Mouse (Mus musculus) kidney, postnatal 4 days (tissue): ENCODE data around the gene Plch2.

Experiments used
- DNase-seq, 2 experiments: peaks; one replicate each; pipeline ENCODE4 v3.0.0; 2021; ENCODE audit warnings: mixed read lengths in 2 of 2

Gene Plch2

DNA sequence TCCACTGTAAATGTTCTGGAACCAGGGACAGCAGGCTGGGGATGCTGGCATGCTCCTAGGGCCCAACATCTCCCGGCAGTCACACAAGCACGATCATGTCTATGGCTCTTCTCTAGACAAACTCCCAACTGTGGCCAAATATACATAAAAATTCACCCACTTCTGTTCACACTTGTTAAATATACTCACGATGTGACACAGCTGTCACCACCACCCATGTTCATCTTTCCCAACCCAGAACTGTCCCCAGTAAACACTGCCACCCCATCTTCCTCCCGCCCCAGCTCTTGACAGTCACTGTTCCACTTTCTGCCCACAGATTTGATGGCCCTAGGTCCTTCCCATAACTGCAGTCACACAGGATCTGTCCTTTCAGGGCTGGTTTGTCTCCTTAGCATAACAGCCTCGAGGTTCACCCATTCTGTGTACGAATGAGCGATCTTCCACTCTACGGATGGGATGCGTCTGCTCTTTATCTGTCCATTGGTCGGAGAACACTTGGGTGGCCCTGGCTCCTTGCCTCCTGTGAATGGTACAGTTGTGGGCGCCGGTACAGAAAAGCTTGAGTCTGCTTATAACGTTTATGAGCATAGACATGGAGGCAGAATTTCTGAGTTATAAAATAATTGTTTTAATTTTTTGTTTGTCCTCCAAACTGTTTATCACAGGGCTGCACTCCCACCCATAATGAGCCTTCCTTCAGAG lies 99.1 kb downstream of the Plch2 start:
- DNase-seq, result no peak

DNA sequence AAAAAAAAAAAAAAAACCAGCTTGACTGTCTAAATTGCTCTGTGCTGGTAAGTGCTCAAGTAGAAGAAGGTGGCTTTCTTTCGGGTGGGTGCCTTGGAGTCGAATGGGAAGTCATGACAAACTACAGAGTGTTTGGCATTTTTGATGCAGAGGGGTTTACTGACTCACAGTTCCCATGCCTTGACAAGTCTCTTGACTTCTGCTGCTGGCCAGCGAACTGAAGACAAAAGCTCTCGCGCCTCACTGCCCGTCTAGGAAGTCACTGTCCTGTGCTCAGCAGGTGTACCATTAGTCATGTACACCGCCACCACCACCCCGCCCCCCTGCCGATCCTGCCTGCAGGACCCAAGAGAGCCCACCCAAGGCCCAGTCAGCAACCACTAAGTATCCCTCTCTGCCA lies 100.0 kb downstream of the Plch2 start:
- no peak for DNase-seq

DNA sequence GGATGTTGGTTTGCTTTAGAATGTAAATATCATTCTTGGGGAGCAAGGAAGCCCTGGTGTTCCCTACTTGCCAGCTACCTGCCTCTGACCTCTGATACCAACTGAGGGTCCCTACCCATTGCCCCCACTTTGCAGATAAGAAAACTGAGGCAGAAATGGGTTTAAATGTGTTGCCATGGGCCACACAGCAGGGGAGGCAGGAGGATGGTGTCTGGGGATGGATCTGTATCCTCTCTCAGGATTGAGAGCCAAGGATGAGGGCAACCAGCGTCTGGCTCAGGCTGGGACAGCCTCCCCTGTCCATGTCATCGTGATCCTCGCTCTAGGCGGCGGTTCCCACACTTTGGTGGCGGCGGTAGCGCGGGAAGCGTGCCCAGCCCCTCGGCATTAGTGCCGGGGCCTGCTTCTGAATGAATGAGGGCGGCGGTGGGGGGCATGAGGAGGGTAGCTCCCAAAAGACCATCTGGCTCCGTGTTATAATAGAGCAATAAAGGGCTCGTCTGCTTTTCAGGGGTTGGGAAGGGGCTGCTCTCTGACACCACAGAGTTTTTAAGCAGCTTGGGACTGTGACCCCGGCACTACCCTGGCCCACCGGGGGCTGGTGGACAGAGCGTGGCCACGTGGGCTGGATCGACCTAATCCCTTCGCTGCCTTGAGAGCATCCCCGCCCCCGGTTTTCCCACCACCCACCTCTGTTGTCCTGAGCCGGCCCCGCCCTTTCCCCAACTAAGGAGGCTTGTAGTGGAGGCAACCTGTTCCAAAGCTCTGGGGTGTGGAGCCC lies 103.9 kb downstream of the Plch2 start:
- DNase-seq, result no peak

DNA sequence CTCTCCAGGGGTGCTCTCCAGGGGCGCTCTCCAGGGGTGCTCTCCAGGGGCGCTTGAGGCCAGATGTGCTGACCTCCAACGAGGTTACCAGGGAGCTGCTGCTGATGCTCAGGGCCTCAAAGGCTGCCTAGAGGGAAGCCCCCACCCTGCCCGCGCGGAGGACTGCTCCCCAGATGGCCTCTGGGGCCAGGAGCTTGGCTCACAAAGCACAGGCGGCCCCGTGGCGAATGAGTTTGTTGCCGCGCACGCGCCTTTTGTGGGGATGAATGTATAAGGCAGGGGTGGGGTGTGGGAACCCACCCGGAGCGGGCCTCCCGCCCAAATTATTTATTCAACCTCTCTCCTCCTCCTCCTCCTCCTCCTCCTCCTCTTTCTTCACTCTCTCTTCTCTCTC lies 107.0 kb downstream of the Plch2 start:
- DNase-seq, result no peak

DNA sequence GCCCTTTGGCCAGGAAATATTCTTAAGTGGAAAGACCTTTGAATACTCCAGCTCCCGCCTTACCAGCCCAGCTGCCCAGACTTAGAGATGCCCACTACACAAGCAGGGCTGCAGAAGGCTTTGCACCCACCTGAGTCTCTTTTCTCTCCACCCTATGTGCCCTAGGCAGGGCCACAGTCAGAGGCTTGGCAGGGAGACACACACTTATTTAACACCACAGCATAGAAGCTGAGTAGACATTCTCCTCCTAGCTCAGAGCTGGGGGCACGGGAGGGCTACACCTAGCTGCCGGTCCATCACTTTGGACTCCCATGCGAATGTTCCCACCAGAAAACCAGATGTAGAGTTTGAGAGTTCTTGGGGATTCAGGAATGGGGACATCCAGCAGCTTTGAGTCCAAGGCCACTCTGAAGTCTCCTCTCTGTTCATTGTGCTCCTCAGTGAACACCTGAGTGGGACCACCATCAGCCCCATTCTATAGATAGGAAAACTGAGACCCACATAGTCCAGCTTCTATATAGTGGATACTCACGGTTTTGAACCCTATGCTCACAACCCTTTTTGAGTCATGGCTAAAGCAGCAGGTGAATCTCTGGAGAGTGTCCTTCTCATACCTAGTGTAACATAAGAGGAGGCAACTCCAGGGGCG lies 107.5 kb downstream of the Plch2 start:
- no peak for DNase-seq

DNA sequence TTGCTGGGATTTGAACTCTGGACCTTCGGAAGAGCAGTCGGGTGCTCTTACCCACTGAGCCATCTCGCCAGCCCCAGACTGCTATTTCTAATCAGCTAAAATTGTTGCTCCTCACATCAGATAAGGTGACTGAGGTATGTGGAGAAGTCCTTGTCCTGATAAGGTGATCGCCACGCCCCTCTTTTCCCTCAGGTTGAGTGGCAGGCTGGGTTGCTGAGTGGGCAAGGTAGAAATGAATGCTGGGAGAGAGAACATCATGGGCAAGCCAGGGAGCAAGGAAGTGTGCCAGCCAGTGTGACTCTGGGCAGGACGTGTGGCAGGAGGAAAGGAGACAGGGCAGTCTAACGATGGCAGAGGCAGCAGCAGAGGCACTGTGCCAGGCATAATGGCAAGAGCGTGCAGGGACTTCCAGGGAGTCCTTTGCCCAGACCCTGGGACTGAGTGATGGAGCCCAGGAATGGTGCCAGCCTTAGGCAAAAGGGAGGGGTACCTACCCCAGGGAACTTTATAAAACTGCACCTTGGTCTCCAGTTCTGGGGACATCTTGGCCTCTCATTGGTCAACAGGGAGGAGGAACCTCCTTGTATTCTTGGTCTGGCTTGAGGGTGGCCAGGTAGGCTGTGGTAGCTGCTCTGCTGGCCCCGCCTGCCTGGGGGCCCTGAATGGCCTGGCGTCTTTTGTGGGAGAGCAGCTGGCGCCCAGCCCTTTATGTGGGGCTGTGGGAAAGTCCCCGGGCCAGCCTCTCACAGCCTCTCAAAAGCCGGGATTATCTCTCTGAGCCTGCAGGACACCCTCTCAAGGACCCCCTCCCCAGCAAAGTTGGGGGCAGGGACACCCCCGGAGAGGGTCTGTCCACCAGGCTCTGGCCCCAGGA lies 108.3 kb downstream of the Plch2 start:
- no peak for DNase-seq

DNA sequence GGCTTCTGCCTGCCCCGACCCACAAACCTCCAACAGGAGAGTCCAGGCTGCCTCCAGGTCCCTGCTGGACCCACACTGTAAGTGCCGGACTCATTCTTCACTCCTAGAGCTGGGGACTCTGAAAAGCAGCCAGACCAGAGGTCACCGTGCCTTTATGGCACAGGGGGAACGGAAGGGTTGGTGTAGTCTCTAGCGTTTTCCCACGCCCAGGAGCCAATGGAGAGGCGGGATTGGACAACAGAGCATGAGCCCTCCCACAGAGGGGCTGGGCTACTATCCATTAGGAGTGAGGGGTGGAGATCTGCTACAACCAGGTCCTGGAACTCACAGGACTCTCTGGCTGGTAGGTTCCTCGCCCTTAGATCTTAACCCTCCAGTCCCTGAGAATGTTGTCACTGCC lies 110.3 kb downstream of the Plch2 start:
- peak; percentile 81 to 88 for DNase-seq

DNA sequence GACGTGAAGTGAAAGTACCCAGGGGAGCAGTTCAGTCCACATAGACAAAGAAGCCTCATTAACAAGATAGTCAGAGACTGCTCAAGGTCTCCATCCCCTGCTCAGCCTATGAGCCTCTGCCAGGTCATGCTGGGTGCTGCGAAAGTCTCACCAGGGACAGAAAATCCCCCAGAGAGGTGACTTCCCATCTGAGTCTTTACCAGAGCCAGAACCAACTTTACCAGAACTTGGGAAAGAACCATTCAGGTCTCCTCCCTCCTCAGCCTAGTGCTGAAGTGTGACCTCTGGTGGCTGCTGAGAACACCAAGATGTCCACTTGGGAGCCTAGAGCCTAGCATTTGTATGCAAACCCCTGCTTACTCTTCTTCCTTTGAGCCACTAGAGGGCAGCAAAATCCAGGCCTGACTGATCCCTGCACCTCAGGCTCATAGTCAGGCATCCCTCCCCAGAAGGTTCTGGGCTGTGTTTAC lies 112.4 kb downstream of the Plch2 start:
- DNase-seq, result peak; percentile 73 to 84

DNA sequence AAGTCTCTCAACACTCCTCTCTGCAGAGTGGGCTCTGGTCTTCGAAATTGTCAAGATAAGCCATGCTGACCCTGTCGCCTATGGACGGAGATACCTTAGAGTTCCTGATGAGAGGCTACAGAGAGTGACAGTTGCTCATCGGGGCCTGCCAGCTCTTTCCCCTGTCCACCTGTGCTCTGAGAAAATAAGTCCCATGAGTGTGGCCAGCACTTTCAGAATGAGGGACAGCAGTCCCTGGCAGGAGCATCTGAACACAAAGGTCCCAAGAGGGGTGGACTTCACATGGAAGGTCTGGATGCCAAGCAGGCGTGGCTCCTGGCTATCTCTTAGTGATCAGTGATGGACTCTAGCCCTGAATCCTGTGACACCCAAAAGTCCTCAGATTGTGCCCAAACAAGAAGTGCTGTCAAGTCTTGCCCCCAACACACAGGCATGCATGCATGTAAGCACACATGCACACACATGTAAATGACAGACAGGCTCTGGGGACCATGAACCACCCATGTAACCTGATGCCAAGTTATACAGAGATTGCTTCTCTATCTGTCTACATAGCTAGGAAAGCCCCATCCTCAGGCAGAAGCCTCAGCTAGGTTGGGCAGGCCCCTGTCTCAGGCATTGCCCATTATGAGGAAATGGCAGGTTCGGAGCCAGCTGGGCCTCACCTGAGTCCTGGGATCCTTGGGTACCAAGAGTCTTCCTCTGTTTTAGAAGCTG lies 113.1 kb downstream of the Plch2 start:
- no peak for DNase-seq

DNA sequence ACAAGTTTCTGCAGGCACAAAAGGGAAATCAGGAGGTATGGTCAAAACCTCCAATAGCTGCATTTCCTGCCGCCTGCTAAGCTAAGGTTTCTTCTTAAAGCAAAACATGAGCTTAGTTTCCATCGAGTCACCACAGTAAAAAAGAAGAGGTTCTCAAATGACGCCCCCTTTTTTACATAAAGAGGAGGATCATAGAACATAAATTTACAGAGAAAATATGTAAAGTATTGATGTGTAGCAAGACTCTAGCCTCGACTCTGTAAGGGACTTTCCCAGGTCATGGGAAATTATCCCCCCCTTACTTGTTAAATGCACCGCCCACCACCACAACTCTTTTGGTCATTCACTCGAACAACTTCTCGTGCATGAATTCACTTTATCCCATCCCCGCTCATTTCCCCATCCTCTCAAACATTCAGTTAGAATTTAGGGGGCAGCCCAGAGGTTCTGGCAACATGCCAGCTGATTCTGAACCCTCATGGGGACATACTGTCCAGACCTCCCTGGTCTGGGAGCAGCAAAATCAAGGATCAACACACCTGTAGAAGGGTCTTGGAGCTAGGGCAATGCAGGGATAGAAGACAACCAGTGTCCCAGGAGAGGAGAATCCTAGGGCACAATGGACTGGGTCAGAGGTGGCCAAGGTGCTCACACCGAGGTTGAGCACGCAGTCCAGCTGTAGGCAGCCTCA lies 113.8 kb downstream of the Plch2 start:
- no peak for DNase-seq

DNA sequence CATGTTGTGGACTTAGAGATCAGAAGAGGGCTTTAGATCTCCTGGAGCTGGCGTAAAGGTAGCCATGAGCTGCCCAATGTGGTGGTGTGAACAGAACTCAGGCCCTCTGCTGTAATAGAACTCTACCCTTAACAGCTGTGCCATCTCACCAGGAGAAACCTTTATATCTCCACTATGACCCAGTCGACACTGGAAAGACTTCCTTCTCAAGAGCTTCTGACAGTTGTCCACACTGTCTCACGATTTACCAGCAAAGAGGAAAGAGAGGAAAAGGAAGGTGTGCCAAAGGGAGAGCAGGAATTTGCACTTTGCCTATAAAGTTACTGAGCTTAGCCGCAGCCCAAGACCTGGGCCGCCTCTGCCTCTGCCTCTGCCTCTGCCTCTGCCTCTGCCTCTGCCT lies 114.8 kb downstream of the Plch2 start:
- DNase-seq, result no peak

DNA sequence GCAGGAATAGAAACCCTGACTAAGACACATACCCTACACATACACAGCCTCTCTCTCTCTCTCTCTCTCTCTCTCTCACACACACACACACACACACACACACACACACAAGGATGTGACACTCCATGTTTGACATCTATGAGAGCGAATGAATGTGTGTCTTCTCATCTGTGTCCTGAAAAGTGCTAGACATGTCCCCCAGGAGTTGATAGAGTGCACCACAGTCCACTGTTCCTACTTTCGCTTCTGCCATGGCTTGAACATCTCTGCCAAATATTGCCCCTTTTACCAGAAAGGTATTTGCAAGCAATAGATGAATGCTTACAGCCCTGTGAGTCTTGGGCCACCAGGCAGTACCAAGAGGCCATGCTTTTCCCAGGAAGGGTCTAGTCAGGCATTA lies 116.4 kb downstream of the Plch2 start:
- DNase-seq, result no peak

DNA sequence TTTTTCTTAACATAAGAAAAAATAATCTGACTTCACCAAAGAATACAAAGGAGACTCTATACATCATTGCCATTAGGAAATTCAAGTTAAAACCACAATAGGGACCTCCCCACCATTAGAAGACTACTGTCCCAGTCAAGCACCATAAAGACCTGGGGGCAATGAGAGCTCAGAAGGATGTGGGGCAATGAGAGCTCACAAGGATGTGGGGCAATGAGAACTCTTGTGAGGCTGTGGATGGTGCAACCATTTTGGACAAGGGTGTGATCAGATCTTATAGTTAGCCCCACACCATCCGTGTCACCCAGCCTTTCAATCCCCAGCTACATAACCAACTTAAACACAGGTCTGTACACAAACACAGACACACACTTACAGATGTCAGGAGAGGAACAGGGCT lies 118.8 kb downstream of the Plch2 start:
- no peak for DNase-seq

DNA sequence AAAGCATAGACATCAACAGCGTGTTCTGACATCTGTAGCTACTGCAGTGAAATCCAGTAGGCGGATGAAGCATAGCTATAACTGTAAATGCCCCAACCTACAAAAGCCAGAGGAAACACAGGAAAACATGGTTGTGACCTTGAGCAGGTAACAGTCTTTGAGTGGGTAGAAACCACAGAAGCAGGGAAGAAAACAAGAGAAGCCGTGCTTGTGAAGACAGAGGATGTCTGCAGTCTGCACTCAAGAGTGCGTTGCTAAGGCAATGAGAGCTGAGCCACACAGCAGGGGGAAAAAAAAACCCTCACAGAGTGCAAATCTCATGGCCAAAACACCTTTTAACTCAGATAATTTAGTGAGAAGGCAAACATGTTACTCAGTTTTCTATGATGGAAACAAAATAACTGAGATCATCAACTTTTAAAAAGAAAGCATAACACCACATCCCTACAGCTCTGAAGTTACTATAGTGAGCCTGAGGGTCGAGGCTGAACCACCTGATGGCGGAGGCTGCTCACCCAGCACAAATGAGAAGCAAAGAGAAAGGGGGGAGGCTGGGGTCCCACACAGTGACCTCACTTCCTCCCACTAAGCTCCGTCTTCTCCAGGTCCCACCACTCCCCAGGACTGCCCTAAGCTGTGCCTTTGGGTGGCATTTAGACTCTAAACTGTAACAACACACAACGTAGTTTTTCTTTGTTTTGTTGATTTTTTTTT lies 119.9 kb downstream of the Plch2 start:
- DNase-seq, result no peak

DNA sequence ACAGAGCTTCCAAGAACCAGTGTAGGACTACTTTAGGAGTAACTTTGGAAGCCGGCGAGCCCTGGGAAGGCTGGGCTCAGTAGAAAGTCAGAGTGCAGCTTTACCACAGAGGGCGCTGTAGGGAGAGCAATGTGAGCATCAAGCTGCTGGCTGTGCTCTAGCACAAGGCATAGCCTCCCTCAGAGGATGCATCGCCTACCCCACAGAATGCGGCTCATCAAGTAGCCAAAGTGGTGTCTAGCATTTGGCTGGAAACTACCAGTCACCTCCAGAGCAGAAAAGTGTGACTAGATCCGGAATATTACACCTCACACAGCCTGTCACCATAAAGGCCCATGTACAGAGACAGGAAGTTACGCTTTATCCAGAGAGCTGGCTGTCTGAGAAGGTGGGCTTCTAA lies 120.8 kb downstream of the Plch2 start:
- DNase-seq, result no peak

DNA sequence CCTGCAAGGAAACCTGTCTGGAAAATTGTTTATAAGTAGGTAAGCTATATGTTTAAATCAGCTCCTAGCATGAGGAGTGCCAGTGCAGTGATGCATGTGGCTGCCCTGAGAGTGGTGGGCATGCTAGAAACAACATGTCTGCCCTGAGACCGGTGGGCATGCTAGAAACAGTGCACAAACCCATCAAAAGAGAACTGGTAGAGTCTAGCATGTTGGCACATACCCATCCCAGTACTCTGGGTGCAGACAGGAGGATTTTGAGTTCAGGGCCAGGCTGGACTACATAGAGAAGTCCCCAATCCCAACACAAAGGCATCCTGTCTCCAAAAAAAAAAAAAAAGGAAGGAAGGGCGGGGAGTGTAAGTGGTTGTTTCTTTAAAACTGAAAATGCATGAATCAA lies 121.8 kb downstream of the Plch2 start:
- DNase-seq, result no peak

DNA sequence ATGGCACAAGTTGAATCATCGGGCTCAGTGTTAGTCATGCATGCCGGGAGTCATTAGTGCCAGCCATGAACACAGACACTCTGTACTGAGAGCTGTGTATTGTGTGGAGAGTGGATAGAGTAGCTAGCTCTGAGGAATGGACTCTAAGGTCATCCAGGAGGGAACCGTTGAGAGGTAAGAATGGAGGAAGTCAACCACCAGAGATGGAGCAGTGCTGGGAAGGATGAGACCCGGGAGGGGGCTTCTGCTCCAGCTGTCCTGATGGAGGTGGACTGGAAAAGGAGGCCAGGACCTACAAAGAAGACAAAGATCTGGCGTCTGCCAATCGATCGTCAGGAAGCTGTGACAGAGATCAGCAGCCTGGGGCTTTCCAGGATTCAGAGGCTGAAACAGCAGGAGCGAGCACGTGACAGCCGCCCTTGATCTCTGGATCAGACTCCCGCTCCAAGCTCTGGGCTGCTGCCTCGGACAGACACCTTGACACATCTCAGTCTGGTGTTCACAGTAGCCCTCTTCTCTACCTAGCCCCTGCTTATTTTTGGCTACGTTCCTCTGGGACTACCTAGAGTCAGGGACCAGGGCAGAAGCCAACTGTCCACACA lies 123.2 kb downstream of the Plch2 start:
- DNase-seq, result no peak
